Mouse (Mus musculus): Measurements from ENCODE around the gene Hk1. TPM values are rescaled to one million over a fixed set of nuclear protein-coding genes. Genes with fewer than 3 reads are reported as not detected.

The Hk1 gene
- total and polyA plus RNA-seq, 3 experiments: 119 to 447 (median 245) TPM

GRCm38 (mm10) chr10:62332514-62332913 is 47.2 kb downstream of the Hk1 start:
- Histone ChIP-seq H3K9me3 (replicated peaks) (0 out of 2 replicates have a peak, but pooled peaks cover 2% of the 10 kb centered on the region), H3K27me3 (ENCODE audit: insufficient read depth, low read length) (no peaks in the 10 kb centered on the region), H3K4me1 (ENCODE audit: insufficient read depth, low read depth, low read length) (peaks cover 74% of the 10 kb centered on the region), H3K36me3 (replicated peaks) (peaks cover 38% of the 10 kb centered on the region), H3K4me3 (ENCODE audit: low read depth, low read length) (peak overlapping the region; percentile 49; the same call in 1 of the 2 replicates)
- peak; percentile 30; the same call in 1 of the 2 replicates for ATAC-seq (ENCODE audit: extremely low read depth, insufficient number of reproducible peaks, low FRiP score, poor library complexity, severe bottlenecking)
- TF ChIP-seq POLR2AphosphoS5 (IDR thresholded peaks at IDR 0.05; ENCODE audit: insufficient replicate concordance, low read depth, low read length): no peak
- no peak for TF ChIP-seq TAL1 (conservative IDR thresholded peaks at IDR 0.05; ENCODE audit: low read depth, low read length)
- no peak for TF ChIP-seq GATA1 (IDR thresholded peaks at IDR 0.05; ENCODE audit: borderline replicate concordance, low read length)
- TF ChIP-seq CTCF (IDR thresholded peaks at IDR 0.05; ENCODE audit: low read depth, low read length): no peak
- TF ChIP-seq GATA2 (IDR thresholded peaks at IDR 0.05; ENCODE audit: borderline replicate concordance, low read depth, low read length): no peak
- DNase-seq (ENCODE audit: low spot score): no peak

- Histone ChIP-seq H3K27me3 (ENCODE audit: insufficient read depth, low read length) (no peaks in the 10 kb centered on the region), H3K9me3 (replicated peaks) (0 out of 2 replicates have a peak, but pooled peaks cover 2% of the 10 kb centered on the region), H3K4me3 (ENCODE audit: low read depth, low read length) (no peak overlapping the region; the same call in 1 of the 2 replicates), H3K4me1 (ENCODE audit: insufficient read depth, low read depth, low read length) (peaks cover 71% of the 10 kb centered on the region), H3K36me3 (replicated peaks) (peaks cover 40% of the 10 kb centered on the region)
- ATAC-seq (ENCODE audit: extremely low read depth, insufficient number of reproducible peaks, low FRiP score, poor library complexity, severe bottlenecking) (no peak), DNase-seq (ENCODE audit: low spot score) (no peak)
- TF ChIP-seq TAL1 (conservative IDR thresholded peaks at IDR 0.05; ENCODE audit: low read depth, low read length) (no peak), CTCF (IDR thresholded peaks at IDR 0.05; ENCODE audit: low read depth, low read length) (no peak), GATA1 (IDR thresholded peaks at IDR 0.05; ENCODE audit: borderline replicate concordance, low read length) (no peak), POLR2AphosphoS5 (IDR thresholded peaks at IDR 0.05; ENCODE audit: insufficient replicate concordance, low read depth, low read length) (no peak), GATA2 (IDR thresholded peaks at IDR 0.05; ENCODE audit: borderline replicate concordance, low read depth, low read length) (no peak)
These were observed 47.9 kb downstream of the Hk1 start for GRCm38 (mm10) chr10:62331771-62332170.

- H3K4me3 ChIP-seq (ENCODE audit: low read depth, low read length): no peak overlapping the region
- H3K36me3 ChIP-seq (replicated peaks): peaks cover 38% of the 10 kb centered on the region
- H3K27me3 ChIP-seq (ENCODE audit: insufficient read depth, low read length): no peaks in the 10 kb centered on the region
- TF ChIP-seq TAL1 (conservative IDR thresholded peaks at IDR 0.05; ENCODE audit: low read depth, low read length): no peak
- H3K4me1 ChIP-seq (ENCODE audit: insufficient read depth, low read depth, low read length): peaks cover 66% of the 10 kb centered on the region
- H3K9me3 ChIP-seq (replicated peaks): 0 out of 2 replicates have a peak, but pooled peaks cover 2% of the 10 kb centered on the region
- DNase-seq (ENCODE audit: low spot score) (no peak), ATAC-seq (ENCODE audit: extremely low read depth, insufficient number of reproducible peaks, low FRiP score, poor library complexity, severe bottlenecking) (no peak)
These were observed 48.4 kb downstream of the Hk1 start for GRCm38 (mm10) chr10:62331296-62331695.

- H3K4me1 ChIP-seq (ENCODE audit: insufficient read depth, low read depth, low read length): peaks cover 57% of the 10 kb centered on the region
These were observed 49.9 kb downstream of the Hk1 start for GRCm38 (mm10) chr10:62329846-62330245.

GRCm38 (mm10) chr10:62328886-62329412 is 50.8 kb downstream of the Hk1 start:
- H3K4me1 ChIP-seq (ENCODE audit: insufficient read depth, low read depth, low read length): peaks cover 60% of the 10 kb centered on the region
- no peak for DNase-seq (ENCODE audit: low spot score)
- peaks cover 45% of the 10 kb centered on the region for H3K36me3 ChIP-seq (replicated peaks)
- H3K9me3 ChIP-seq (replicated peaks): 0 out of 2 replicates have a peak, but pooled peaks cover 2% of the 10 kb centered on the region
- ATAC-seq (ENCODE audit: extremely low read depth, insufficient number of reproducible peaks, low FRiP score, poor library complexity, severe bottlenecking): no peak
- TF ChIP-seq GATA2 (IDR thresholded peaks at IDR 0.05; ENCODE audit: borderline replicate concordance, low read depth, low read length): no peak
- TF ChIP-seq POLR2AphosphoS5 (IDR thresholded peaks at IDR 0.05; ENCODE audit: insufficient replicate concordance, low read depth, low read length): no peak
- H3K27me3 ChIP-seq (ENCODE audit: insufficient read depth, low read length): no peaks in the 10 kb centered on the region
- H3K4me3 ChIP-seq (ENCODE audit: low read depth, low read length): no peak overlapping the region; the same call in 1 of the 2 replicates

More at GRCm38 (mm10) chr10:62329846-62330245, 49.9 kb downstream of the Hk1 start:
- no peak overlapping the region for H3K4me3 ChIP-seq (ENCODE audit: low read depth, low read length)
- TF ChIP-seq GATA1 (IDR thresholded peaks at IDR 0.05; ENCODE audit: borderline replicate concordance, low read length): no peak
- no peak for TF ChIP-seq POLR2AphosphoS5 (IDR thresholded peaks at IDR 0.05; ENCODE audit: insufficient replicate concordance, low read depth, low read length)
- no peak for TF ChIP-seq TAL1 (conservative IDR thresholded peaks at IDR 0.05; ENCODE audit: low read depth, low read length)
- TF ChIP-seq GATA2 (IDR thresholded peaks at IDR 0.05; ENCODE audit: borderline replicate concordance, low read depth, low read length): no peak
- no peak for TF ChIP-seq CTCF (IDR thresholded peaks at IDR 0.05; ENCODE audit: low read depth, low read length)
- no peak for ATAC-seq (ENCODE audit: extremely low read depth, insufficient number of reproducible peaks, low FRiP score, poor library complexity, severe bottlenecking)
- peaks cover 39% of the 10 kb centered on the region for H3K36me3 ChIP-seq (replicated peaks)
- H3K27me3 ChIP-seq (ENCODE audit: insufficient read depth, low read length): no peaks in the 10 kb centered on the region
- 0 out of 2 replicates have a peak, but pooled peaks cover 2% of the 10 kb centered on the region for H3K9me3 ChIP-seq (replicated peaks)
- DNase-seq (ENCODE audit: low spot score): no peak

- Histone ChIP-seq H3K4me1 (ENCODE audit: insufficient read depth, low read depth, low read length) (peaks cover 55% of the 10 kb centered on the region), H3K27me3 (ENCODE audit: insufficient read depth, low read length) (no peaks in the 10 kb centered on the region), H3K4me3 (ENCODE audit: low read depth, low read length) (peak overlapping the region; percentile 75), H3K9me3 (replicated peaks) (0 out of 2 replicates have a peak, but pooled peaks cover 2% of the 10 kb centered on the region), H3K36me3 (replicated peaks) (peaks cover 47% of the 10 kb centered on the region)
- DNase-seq (ENCODE audit: low spot score): peak; percentile 67
- TF ChIP-seq TAL1 (conservative IDR thresholded peaks at IDR 0.05; ENCODE audit: low read depth, low read length) (no peak; the same call in 1 of the 2 replicates), POLR2AphosphoS5 (IDR thresholded peaks at IDR 0.05; ENCODE audit: insufficient replicate concordance, low read depth, low read length) (no peak), CTCF (IDR thresholded peaks at IDR 0.05; ENCODE audit: low read depth, low read length) (no peak), GATA1 (IDR thresholded peaks at IDR 0.05; ENCODE audit: borderline replicate concordance, low read length) (no peak), GATA2 (IDR thresholded peaks at IDR 0.05; ENCODE audit: borderline replicate concordance, low read depth, low read length) (no peak)
- peak; percentile 89 for ATAC-seq (ENCODE audit: extremely low read depth, insufficient number of reproducible peaks, low FRiP score, poor library complexity, severe bottlenecking)
These were observed 52.0 kb downstream of the Hk1 start for GRCm38 (mm10) chr10:62327572-62328317.
